In the genomic region with DNA sequence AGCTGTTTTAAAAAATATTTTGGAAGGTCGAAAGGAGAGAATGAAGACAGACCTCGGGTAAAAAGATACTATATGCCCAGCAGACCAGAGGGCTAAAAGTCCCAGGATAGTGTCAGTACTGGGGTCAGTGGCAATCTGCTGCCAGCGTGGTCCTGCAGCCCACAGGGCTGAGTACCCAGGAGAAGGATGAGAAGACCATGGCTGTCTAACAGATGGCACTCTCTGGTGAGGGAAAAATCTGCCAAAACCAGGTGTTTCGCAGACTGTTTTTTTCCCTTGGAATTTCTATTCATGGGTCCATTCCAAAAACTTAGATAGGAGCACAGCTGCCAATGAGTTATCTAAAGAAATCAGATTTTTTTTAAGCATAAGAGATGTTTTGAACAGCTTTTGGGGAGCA, we compare ENCODE assay signal across 16 mouse cellular contexts.
DNase-seq lines count a peak whose midpoint lies in the region; ATAC-seq lines count a peak whose summit lies in the region.
"Had no signal": no experiment of that assay in that cellular context is flagged by ENCODE, and none has a peak within 500 bp of the region (broad histone marks: within the 10 kb centered on the region; RNA-seq: fewer than 3 reads in every experiment).

No protein-coding gene starts in this region.

- intact Hi-C loops in left cerebral cortex, postnatal 4 days (cut with DNase I): no loop called here
- intact Hi-C loops in left cerebral cortex, postnatal 10 days (cut with DNase I): no loop called here
- intact Hi-C loops in heart, postnatal 36 days (cut with DNase I): no loop called here

- DNase-seq in frontal cortex, postnatal 10 days (ENCODE audit: low spot score in 2 of 2): no peak
- peak; percentile 21 for DNase-seq in left cerebral cortex, postnatal 4 days
- no peak for DNase-seq in left cerebral cortex, postnatal 10 days (ENCODE audit: extremely low spot score in 1 of 2, low spot score in 2 of 2)
- DNase-seq in cerebellum, adult 8-10 months: peak; percentile 1
- DNase-seq in cerebellum, postnatal 14 days: peak; percentile 21 to 59
- DNase-seq in heart, postnatal 36 days: no peak
- no peak for DNase-seq in spleen, postnatal 36 days (ENCODE audit: low spot score in 2 of 2)
- DNase-seq: adrenal gland, adult 2 months; adrenal gland, postnatal 25 days; gastrocnemius, postnatal 10 days; heart, adult 18-20 months; heart, postnatal 10 days; kidney, adult 2 months had no signal

- ATAC-seq in frontal cortex, adult (ENCODE audit: low TSS enrichment): peak; percentile 21; the same call in 1 of the 2 replicates
- ATAC-seq: forebrain, embryonic 16.5 days; intestine, embryonic 15.5 days had no signal

Comparison
In these comparisons a context has a peak if more than half of its experiments do, and no peak if none do; other contexts are left out.
1. DNase-seq: peak in left cerebral cortex, postnatal 4 days (single experiment), cerebellum, adult 8-10 months (single experiment) and cerebellum, postnatal 14 days (2 of 2); none in frontal cortex, postnatal 10 days (0 of 2), left cerebral cortex, postnatal 10 days (0 of 2), heart, postnatal 36 days (0 of 2) and spleen, postnatal 36 days (0 of 2).